Mouse (Mus musculus) forebrain, embryonic 13.5 days (tissue): ENCODE data around the gene Cideb. TPM values are rescaled to one million over a fixed set of nuclear protein-coding genes. Genes with fewer than 3 reads are reported as not detected.

ENCODE experiments used
- ATAC-seq: fragments of 200-750 bp; cut with Nextera tagmentation; 2 replicates; pipeline ENCODE4 v1.8.0; 2017
- H3K27ac ChIP-seq: fragments of 300-500 bp; sonication (generic); 2 replicates; pipeline ENCODE4 v1.5.1; 2015; ENCODE audit warnings: inconsistent platforms, mild to moderate bottlenecking, moderate library complexity
- H3K27me3 ChIP-seq: fragments of 300-500 bp; sonication (generic); 2 replicates; pipeline ENCODE4 v1.6.1; 2015; ENCODE audit warnings: mild to moderate bottlenecking, inconsistent platforms
- H3K36me3 ChIP-seq: fragments of 300-500 bp; sonication (generic); 2 replicates; pipeline ENCODE4 v1.6.1; 2015; ENCODE audit warnings: mild to moderate bottlenecking, inconsistent platforms; ENCODE audit not compliant: poor library complexity, severe bottlenecking
- H3K4me1 ChIP-seq: fragments of 300-500 bp; sonication (generic); 2 replicates; pipeline ENCODE4 v1.6.1; 2015; ENCODE audit warnings: inconsistent platforms
- H3K4me2 ChIP-seq: fragments of 300-500 bp; sonication (generic); 2 replicates; pipeline ENCODE4 v1.6.1; 2015; ENCODE audit warnings: inconsistent platforms, mild to moderate bottlenecking, moderate library complexity
- H3K4me3 ChIP-seq: fragments of 300-500 bp; sonication (generic); 2 replicates; pipeline ENCODE4 v1.5.1; 2015; ENCODE audit warnings: mild to moderate bottlenecking, inconsistent platforms
- H3K9ac ChIP-seq: fragments of 300-500 bp; sonication (generic); 2 replicates; pipeline ENCODE4 v1.6.1; 2015; ENCODE audit warnings: mild to moderate bottlenecking, inconsistent platforms
- H3K9me3 ChIP-seq: fragments of 300-500 bp; sonication (generic); replicated peaks from 2 replicates; pipeline ENCODE4 v1.6.1; 2016; ENCODE audit warnings: inconsistent platforms
- WGBS: fragments of 180-500 bp; shearing (Covaris S2); methylation state at CpG from one replicate; pipeline ENCODE4 v1.1.7; 2015; 5-methylcytosine and 5-hydroxymethylcytosine counted together
- polyA plus RNA-seq: library from polyadenylated mRNA; unstranded; fragments of >200 nt; fragmentation: Nextera tagmentation; extraction: Ambion mirVana; gene quantifications from 2 replicates; pipeline ENCODE4 v1.2.1, GENCODE M21; 2015

Cideb gene
- 0.20 and 0.23 TPM in 2 replicates for polyA plus RNA-seq

GRCm38 (mm10) chr14:55758363-55758784, at the start of gene Cideb:
TSS of gene Cideb (minus strand) at chr14:55758458.
- Histone ChIP-seq H3K4me2 (no peak within 1 kb of the TSS), H3K9ac (no peak within 1 kb of the TSS), H3K27me3 (peaks cover 28% of the 10 kb centered on the region), H3K9me3 (no peaks in the 10 kb centered on the region), H3K4me3 (no peak within 1 kb of the TSS), H3K36me3 (peaks cover 36% of the 10 kb centered on the region), H3K4me1 (peaks cover 9% of the 10 kb centered on the region), H3K27ac (no peak within 1 kb of the TSS)
- 17% methylated on average over 8 of the region's 8 CpGs for WGBS
- ATAC-seq = no peak; the same call in 1 of the 2 replicates

GRCm38 (mm10) chr14:55795380-55796163, 37.3 kb upstream of the Cideb start:
- no peak overlapping the region for H3K27ac ChIP-seq
- H3K4me3 ChIP-seq = no peak overlapping the region
- H3K36me3 ChIP-seq = no peaks in the 10 kb centered on the region
- peaks cover 3% of the 10 kb centered on the region; the same call in 1 of the 2 replicates for H3K27me3 ChIP-seq
- no peak for ATAC-seq
- 84% methylated on average over 15 of the region's 15 CpGs for WGBS
- H3K9me3 ChIP-seq = no peaks in the 10 kb centered on the region
- H3K9ac ChIP-seq = no peak overlapping the region
- H3K4me1 ChIP-seq = no peaks in the 10 kb centered on the region
- no peak overlapping the region for H3K4me2 ChIP-seq

DNA sequence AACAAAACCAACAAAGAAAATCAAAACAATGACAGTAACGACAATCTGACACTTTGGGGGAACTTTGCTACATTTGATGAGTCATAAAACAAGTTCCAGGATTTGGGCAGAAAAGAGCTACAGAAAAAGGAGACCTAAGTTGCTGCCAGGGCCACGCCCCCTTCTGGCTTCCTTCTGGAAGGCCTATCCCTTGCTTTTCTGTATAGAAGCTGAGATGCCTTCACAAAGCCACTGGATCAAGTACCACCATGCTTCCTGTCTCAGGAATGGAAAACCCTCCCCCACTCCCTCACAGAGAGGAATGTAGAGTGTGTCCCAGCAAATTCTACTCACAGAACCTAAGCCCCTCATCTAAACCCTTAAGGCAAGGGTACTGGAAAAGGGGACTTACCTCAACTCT, 35.7 kb upstream of the Cideb start:
- Histone ChIP-seq H3K4me3 (no peak overlapping the region), H3K36me3 (no peaks in the 10 kb centered on the region), H3K9me3 (no peaks in the 10 kb centered on the region), H3K4me2 (no peak overlapping the region), H3K4me1 (no peaks in the 10 kb centered on the region), H3K27me3 (peaks cover 19% of the 10 kb centered on the region), H3K27ac (no peak overlapping the region), H3K9ac (no peak overlapping the region)
- no peak for ATAC-seq
- WGBS = 63% methylated on average over 2 of the region's 2 CpGs

DNA sequence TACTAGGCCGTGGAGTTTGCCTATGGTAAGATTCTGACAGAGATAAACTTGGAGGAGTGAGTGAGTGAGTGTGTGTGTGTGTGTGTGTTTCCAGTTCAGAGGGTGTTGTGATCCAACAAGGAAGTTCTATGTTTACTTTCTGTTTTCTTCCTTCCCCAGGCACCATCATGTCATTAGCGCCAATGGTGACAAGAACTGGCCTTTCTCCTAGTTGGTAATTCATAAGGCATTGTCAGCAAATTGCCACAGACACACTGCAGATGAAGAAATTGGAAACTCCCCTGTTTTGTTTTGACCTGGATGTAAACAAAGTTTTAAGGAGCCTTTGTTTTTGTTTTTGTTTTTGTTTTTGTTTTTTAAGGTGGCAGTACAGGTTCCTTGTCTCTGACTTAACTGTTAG, 35.2 kb upstream of the Cideb start:
- Histone ChIP-seq H3K9ac (no peak overlapping the region), H3K27ac (no peak overlapping the region), H3K36me3 (no peaks in the 10 kb centered on the region), H3K4me2 (no peak overlapping the region), H3K27me3 (peaks cover 24% of the 10 kb centered on the region), H3K4me1 (peaks cover 3% of the 10 kb centered on the region; the same call in 1 of the 2 replicates), H3K4me3 (no peak overlapping the region), H3K9me3 (no peaks in the 10 kb centered on the region)
- 71% methylated on average over 2 of the region's 2 CpGs for WGBS
- no peak for ATAC-seq

DNA sequence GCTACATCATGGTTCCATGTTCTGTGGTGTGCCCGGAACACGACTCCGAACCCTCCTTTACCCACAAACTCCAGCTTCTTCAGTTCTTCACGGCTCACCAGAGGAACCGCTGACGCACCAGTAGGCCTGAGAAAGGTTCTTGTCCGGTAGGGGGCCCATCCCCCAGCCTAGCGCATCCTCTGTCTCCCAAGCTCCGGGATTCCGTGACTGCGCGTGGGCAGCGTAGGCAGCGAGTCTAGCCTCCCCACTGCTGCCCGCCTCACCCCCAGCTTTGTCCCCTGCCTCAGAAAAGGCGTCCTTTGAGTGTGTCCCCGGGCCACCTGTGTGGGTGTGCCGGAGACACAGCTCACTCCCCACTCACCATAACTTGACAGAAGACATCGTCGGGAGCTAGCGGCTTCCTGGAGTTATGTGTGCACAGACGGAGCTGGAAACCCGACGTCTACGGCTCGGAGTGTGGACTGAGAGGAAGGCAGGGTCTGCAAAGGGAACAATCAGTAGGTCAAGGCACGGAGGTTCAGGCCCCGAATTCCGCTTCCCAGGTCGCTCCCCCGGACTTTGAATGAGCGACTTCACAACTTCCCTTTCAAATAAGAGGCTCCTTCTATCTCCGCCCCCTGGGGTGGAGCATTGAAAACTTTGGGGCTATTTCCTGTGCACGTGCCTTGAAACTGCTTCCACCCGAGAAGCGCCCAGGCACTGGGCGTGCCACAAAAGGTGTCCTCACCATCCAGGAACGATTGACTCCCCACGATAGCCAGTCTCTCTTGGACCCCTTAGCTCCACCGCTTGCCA, 30.2 kb upstream of the Cideb start, which contains the start of gene Ripk3:
TSS of gene Ripk3 (minus strand) at position 610 of the 795 bp plus-strand sequence.
- peak within 1 kb of the TSS; percentile 34; the same call in 1 of the 2 replicates for H3K9ac ChIP-seq

DNA sequence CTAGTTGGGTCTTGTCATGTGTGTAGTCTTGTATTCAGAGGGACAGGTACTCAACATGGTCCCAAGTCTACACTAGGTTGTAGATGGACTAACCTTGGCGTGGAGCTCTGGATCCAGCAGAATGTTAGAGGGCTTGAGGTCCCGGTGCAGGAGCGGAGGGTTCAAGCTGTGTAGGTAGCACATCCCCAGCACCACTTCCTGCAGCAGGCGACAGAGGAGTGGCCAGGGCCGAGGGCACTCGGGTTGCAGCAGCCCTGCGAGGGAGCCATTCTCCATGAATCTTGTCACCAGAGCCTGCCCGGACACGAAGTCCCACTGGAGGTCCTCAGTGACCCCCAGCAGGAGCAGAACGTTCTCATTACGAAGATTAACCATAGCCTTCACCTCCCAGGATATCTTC, 29.5 kb upstream of the Cideb start:
- peaks cover 78% of the 10 kb centered on the region for H3K27me3 ChIP-seq
- H3K9ac ChIP-seq = no peak overlapping the region
- H3K4me1 ChIP-seq = peaks cover 17% of the 10 kb centered on the region
- no peak overlapping the region for H3K4me3 ChIP-seq
- H3K36me3 ChIP-seq = no peaks in the 10 kb centered on the region
- no peak overlapping the region for H3K27ac ChIP-seq
- H3K4me2 ChIP-seq = no peak overlapping the region
- WGBS = 39% methylated on average over 11 of the region's 11 CpGs
- no peak for ATAC-seq
- no peaks in the 10 kb centered on the region for H3K9me3 ChIP-seq

More for the DNA sequence above, 30.2 kb upstream of the Cideb start, which contains the start of gene Ripk3:
- no peak within 1 kb of the TSS for H3K27ac ChIP-seq
- peaks cover 74% of the 10 kb centered on the region for H3K27me3 ChIP-seq
- H3K36me3 ChIP-seq = no peaks in the 10 kb centered on the region
- H3K4me2 ChIP-seq = peak within 1 kb of the TSS; percentile 47
- peaks cover 13% of the 10 kb centered on the region for H3K4me1 ChIP-seq
- no peaks in the 10 kb centered on the region for H3K9me3 ChIP-seq
- H3K4me3 ChIP-seq = peak within 1 kb of the TSS; percentile 21
- ATAC-seq = no peak
- 5% methylated on average over 40 of the region's 40 CpGs for WGBS

DNA sequence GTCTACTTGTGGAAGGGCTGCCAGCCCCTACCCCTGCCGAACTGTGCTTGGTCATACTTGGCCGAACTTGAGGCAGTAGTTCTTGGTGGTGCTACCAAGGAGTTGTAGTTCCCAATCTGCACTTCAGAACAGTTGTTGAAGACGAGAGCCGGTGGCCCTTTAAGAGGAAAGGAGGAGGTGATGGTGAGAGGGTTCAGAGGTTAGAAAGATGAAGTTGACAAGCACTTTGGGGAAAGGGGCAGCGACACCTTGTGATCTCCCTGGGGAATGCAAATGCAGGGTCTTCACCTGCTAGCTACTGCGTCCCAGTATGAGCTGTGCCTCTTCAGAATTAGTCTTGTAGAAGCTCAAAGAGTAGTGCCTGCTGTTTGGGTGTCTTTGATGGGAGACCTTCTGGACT, 26.9 kb upstream of the Cideb start:
- H3K27ac ChIP-seq = no peak overlapping the region
- peaks cover 23% of the 10 kb centered on the region for H3K4me1 ChIP-seq
- no peak overlapping the region for H3K9ac ChIP-seq
- no peak overlapping the region for H3K4me3 ChIP-seq
- no peaks in the 10 kb centered on the region for H3K36me3 ChIP-seq
- no peak overlapping the region for H3K4me2 ChIP-seq
- 21% methylated on average over 6 of the region's 6 CpGs for WGBS
- H3K27me3 ChIP-seq = peaks cover 97% of the 10 kb centered on the region
- no peaks in the 10 kb centered on the region for H3K9me3 ChIP-seq
- ATAC-seq = no peak

GRCm38 (mm10) chr14:55783958-55784235, 25.6 kb upstream of the Cideb start, which contains the start of gene Adcy4:
TSS of gene Adcy4 (minus strand) at chr14:55784095.
- H3K27ac ChIP-seq = no peak within 1 kb of the TSS
- H3K36me3 ChIP-seq = no peaks in the 10 kb centered on the region
- H3K4me1 ChIP-seq = peaks cover 23% of the 10 kb centered on the region
- WGBS = 5% methylated on average over 13 of the region's 13 CpGs
- ATAC-seq = no peak
- peaks cover 92% of the 10 kb centered on the region for H3K27me3 ChIP-seq
- peak within 1 kb of the TSS; percentile 5; the same call in 1 of the 2 replicates for H3K9ac ChIP-seq
- peak within 1 kb of the TSS; percentile 24 for H3K4me3 ChIP-seq
- peak within 1 kb of the TSS; percentile 38 for H3K4me2 ChIP-seq
- H3K9me3 ChIP-seq = no peaks in the 10 kb centered on the region

GRCm38 (mm10) chr14:55783171-55783957, 25.1 kb upstream of the Cideb start:
- peak overlapping the region; percentile 38 for H3K4me2 ChIP-seq
- no peaks in the 10 kb centered on the region for H3K9me3 ChIP-seq
- H3K4me3 ChIP-seq = peak overlapping the region; percentile 24
- H3K27me3 ChIP-seq = peaks cover 89% of the 10 kb centered on the region
- no peaks in the 10 kb centered on the region for H3K36me3 ChIP-seq
- peaks cover 19% of the 10 kb centered on the region for H3K4me1 ChIP-seq
- 0 out of 2 replicates have a peak overlapping the region, but pooled peaks have one; percentile 5 for H3K9ac ChIP-seq
- no peak overlapping the region for H3K27ac ChIP-seq
- 2% methylated on average over 29 of the region's 31 CpGs for WGBS
- ATAC-seq = no peak

DNA sequence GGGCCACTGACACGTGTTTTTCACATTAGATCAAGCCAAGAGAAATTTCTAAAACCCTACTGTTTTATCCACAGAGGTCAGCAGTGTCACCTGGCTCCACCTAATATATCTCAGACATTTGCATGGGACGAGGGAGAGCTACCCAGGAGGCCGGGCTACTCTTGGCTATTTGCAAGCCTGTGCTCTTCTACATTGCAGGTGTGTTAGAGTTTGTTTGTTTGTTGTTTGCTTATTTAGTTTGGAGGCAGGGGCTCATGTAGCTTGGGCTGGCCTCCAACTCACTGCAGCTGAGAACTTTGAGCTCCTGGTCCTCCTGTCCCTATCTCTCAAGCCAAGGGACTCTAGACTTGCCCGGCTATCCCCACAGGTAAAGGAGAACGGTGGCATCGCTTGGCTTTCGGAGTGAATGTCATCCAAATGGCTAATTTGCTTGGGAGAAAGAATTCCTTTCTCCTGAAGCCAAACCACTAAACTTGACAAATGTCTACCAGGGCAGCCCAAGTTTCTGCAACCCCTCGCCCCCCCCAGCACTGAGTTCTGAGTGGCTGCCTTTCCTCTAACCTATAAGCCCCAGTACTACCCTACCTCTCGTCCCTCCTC, 24.2 kb upstream of the Cideb start:
- no peak overlapping the region for H3K4me3 ChIP-seq
- H3K27me3 ChIP-seq = peaks cover 80% of the 10 kb centered on the region
- H3K36me3 ChIP-seq = no peaks in the 10 kb centered on the region
- peaks cover 16% of the 10 kb centered on the region for H3K4me1 ChIP-seq
- no peak overlapping the region for H3K9ac ChIP-seq
- no peak overlapping the region for H3K27ac ChIP-seq
- 56% methylated on average over 9 of the region's 9 CpGs for WGBS
- no peak overlapping the region for H3K4me2 ChIP-seq
- H3K9me3 ChIP-seq = no peaks in the 10 kb centered on the region
- no peak for ATAC-seq

DNA sequence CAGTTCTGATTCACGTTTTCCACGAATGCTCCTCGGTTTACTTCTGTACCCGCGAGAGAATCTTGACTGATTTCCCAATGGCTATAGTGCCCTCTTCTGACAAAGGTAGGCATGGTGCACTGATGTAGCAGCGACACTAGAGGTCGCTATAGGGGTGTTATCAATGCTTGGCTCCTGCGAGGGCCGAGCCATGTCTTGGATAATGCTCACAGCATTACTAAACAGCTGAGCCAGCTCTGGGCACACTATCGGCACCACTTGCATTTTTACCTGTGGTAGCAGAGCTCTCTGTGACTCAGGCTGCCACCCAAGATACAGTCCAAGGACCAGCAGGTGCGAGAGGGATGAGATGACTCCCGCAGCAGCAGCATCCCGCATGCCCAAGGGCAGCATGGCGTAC, 23.1 kb upstream of the Cideb start:
- Histone ChIP-seq H3K4me3 (no peak overlapping the region), H3K27me3 (peaks cover 68% of the 10 kb centered on the region)
- peak; percentile 81 for ATAC-seq

More for the DNA sequence above, 23.1 kb upstream of the Cideb start:
- Histone ChIP-seq H3K27ac (no peak overlapping the region), H3K36me3 (no peaks in the 10 kb centered on the region), H3K9me3 (no peaks in the 10 kb centered on the region), H3K4me2 (peak overlapping the region; percentile 43), H3K9ac (no peak overlapping the region), H3K4me1 (peaks cover 16% of the 10 kb centered on the region)
- WGBS = 12% methylated on average over 14 of the region's 14 CpGs
